Mouse (Mus musculus) cortical plate, adult 2 months (tissue): ENCODE measurements around the gene Npl.

Source experiments
- CTCF ChIP-seq: fragments of 200-500 bp; IDR thresholded peaks from 2 replicates; pipeline ENCODE4 v1.5.1; 2011; ENCODE audit warnings: mild to moderate bottlenecking, control low read depth, low read length; ENCODE audit not compliant: insufficient read depth; ENCODE audit errors: extremely low read depth
- POLR2A ChIP-seq: fragments of 200-500 bp; IDR thresholded peaks from 2 replicates; pipeline ENCODE4 v1.6.1; 2011; ENCODE audit warnings: mild to moderate bottlenecking, low read length, control low read depth; ENCODE audit not compliant: insufficient read depth; ENCODE audit errors: extremely low read depth

DNA sequence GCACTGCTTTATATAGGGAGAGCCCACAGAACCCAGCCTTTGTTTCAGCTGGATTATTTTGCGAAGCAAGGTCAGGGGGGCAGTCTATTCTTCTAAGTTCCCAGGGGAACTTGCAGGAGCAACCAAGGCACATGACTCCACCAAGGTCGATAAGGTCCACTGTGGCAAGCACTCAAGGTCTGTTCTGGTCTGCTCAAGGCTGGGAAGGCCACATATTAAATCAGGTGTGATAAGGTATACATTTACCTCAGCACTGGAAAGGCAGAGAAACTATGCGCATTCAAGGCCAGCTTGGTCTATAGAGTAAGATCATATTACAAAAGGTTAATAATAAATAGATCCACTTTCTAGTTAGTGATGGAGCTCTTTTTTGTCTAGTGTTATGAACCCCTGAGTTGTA is 53.8 kb downstream of the Npl start:
- TF ChIP-seq POLR2A = no peak
- no peak for TF ChIP-seq CTCF
